Mouse (Mus musculus) heart, embryonic 11.5 days (tissue): ENCODE data around the gene Zfp423. TPM values are rescaled to one million over a fixed set of nuclear protein-coding genes. Genes with fewer than 3 reads are reported as not detected.

Source experiments
- ATAC-seq: fragments of 200-750 bp; cut with Nextera tagmentation; replicated peaks from 2 replicates; pipeline ENCODE4 v1.8.0; 2017; ENCODE audit warnings: moderate library complexity; ENCODE audit not compliant: insufficient number of reproducible peaks, low FRiP score, low TSS enrichment
- H3K27ac ChIP-seq: fragments of 300-500 bp; sonication (generic); 2 replicates; pipeline ENCODE4 v1.5.1; 2014; ENCODE audit warnings: mild to moderate bottlenecking, low read depth, low read length
- H3K27me3 ChIP-seq: fragments of 300-500 bp; sonication (generic); 2 replicates; pipeline ENCODE4 v1.6.1; 2014; ENCODE audit warnings: mild to moderate bottlenecking, low read length, mixed read lengths; ENCODE audit not compliant: control insufficient read depth, insufficient read depth
- H3K36me3 ChIP-seq: fragments of 300-500 bp; sonication (generic); 2 replicates; pipeline ENCODE4 v1.6.1; 2014; ENCODE audit warnings: mild to moderate bottlenecking, low read length, moderate library complexity, mixed read lengths; ENCODE audit not compliant: control insufficient read depth, insufficient read depth
- H3K4me1 ChIP-seq: fragments of 300-500 bp; sonication (generic); 2 replicates; pipeline ENCODE4 v1.6.1; 2014; ENCODE audit warnings: low read length; ENCODE audit not compliant: control insufficient read depth, insufficient read depth
- H3K4me2 ChIP-seq: fragments of 300-500 bp; sonication (generic); 2 replicates; pipeline ENCODE4 v1.6.1; 2014; ENCODE audit warnings: mild to moderate bottlenecking, moderate library complexity
- H3K4me3 ChIP-seq: fragments of 300-500 bp; sonication (generic); 2 replicates; pipeline ENCODE4 v1.5.1; 2014; ENCODE audit warnings: low read depth, low read length
- H3K9ac ChIP-seq: fragments of 300-500 bp; sonication (generic); 2 replicates; pipeline ENCODE4 v1.6.1; 2014; ENCODE audit warnings: mild to moderate bottlenecking, low read depth, low read length, moderate library complexity
- H3K9me3 ChIP-seq: fragments of 300-500 bp; sonication (generic); replicated peaks from 2 replicates; pipeline ENCODE4 v1.6.1; 2016; ENCODE audit warnings: low read length; ENCODE audit not compliant: control insufficient read depth
- whole genome bisulfite sequencing: fragments of 180-500 bp; shearing (Covaris S2); extraction: QIAGEN DNeasy Blood & Tissue Kit; methylation state at CpG from one replicate; pipeline ENCODE4 v1.1.7; 2014; ENCODE audit not compliant: insufficient replicate concordance; 5-methylcytosine and 5-hydroxymethylcytosine counted together
- polyA plus RNA-seq: library from polyadenylated mRNA; unstranded; fragments of >200 nt; fragmentation: Nextera tagmentation; extraction: Ambion mirVana; gene quantifications from 2 replicates; pipeline ENCODE4 v1.2.1, GENCODE M21; 2014

Gene Zfp423
- polyA plus RNA-seq, 1 experiment from 2014 or later, result 8.2 TPM

- Histone ChIP-seq H3K9ac (no peak overlapping the region), H3K4me2 (no peak overlapping the region), H3K4me1 (peaks cover 3% of the 10 kb centered on the region; the same call in 1 of the 2 replicates), H3K27me3 (peaks cover 12% of the 10 kb centered on the region; the same call in 1 of the 2 replicates), H3K27ac (no peak overlapping the region), H3K36me3 (no peaks in the 10 kb centered on the region), H3K4me3 (no peak overlapping the region), H3K9me3 (no peaks in the 10 kb centered on the region)
- WGBS, result 67% methylated on average over 2 of the region's 2 CpGs
- no peak for ATAC-seq
Measured at GRCm38 (mm10) chr8:87619529-87619928, 339.9 kb downstream of the Zfp423 start.

DNA sequence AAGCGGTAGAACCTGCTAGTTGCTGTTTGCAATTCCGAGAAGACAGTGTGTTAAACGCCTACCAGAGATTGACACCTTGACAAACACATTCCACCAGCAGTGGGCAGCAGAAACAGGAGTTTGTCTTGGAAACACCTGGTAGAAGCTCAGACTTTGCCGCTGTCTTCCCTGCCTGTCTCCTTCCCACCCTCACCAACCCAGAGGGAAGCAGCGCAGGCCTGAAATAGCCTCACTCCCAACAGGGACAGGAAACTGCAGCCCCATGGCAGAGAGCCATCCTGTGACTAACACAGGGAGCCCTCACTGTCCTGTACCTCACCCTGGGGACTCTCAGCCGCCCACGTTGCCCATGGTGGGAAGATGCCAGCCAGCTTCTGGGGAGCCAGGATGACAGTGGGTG, 340.3 kb downstream of the Zfp423 start:
- H3K36me3 ChIP-seq, result no peaks in the 10 kb centered on the region
- H3K9ac ChIP-seq, result no peak overlapping the region
- ATAC-seq, result no peak
- WGBS, result 37% methylated on average over 7 of the region's 7 CpGs
- H3K4me1 ChIP-seq, result peaks cover 3% of the 10 kb centered on the region; the same call in 1 of the 2 replicates
- H3K4me2 ChIP-seq, result no peak overlapping the region
- H3K27ac ChIP-seq, result no peak overlapping the region
- peaks cover 12% of the 10 kb centered on the region; the same call in 1 of the 2 replicates for H3K27me3 ChIP-seq
- H3K9me3 ChIP-seq, result no peaks in the 10 kb centered on the region
- H3K4me3 ChIP-seq, result no peak overlapping the region

- no peak for ATAC-seq
- Histone ChIP-seq H3K36me3 (no peaks in the 10 kb centered on the region), H3K9me3 (no peaks in the 10 kb centered on the region), H3K9ac (no peak overlapping the region), H3K27ac (no peak overlapping the region), H3K4me2 (no peak overlapping the region), H3K4me3 (no peak overlapping the region), H3K4me1 (no peaks in the 10 kb centered on the region), H3K27me3 (peaks cover 15% of the 10 kb centered on the region; the same call in 1 of the 2 replicates)
- WGBS, result 85% methylated on average over 1 of the region's 1 CpGs
Measured at GRCm38 (mm10) chr8:87613701-87614100, 345.7 kb downstream of the Zfp423 start.

Other genes starting within 250 kb of the Zfp423 start
- gene Cnep1r1, start 159.2 kb upstream of the Zfp423 start, polyA plus RNA-seq, result 27.0 and 32.0 TPM in 2 replicates
- 34.1 and 35.8 TPM in 2 replicates for gene Heatr3, start 178.3 kb upstream of the Zfp423 start, polyA plus RNA-seq
- gene Tent4b, start 239.6 kb upstream of the Zfp423 start, polyA plus RNA-seq, result 8.5 and 9.7 TPM in 2 replicates